Mouse (Mus musculus) layer of hippocampus, adult 9-11 months (tissue): ENCODE measurements around the gene Stradb.
"Not testable (repeated sequence)": the region's sequence is repeated elsewhere in the genome, so short reads cannot be mapped to it uniquely, and the experiment has no call there.

Experiments
- DNase-seq: peaks from one replicate; pipeline ENCODE4 v3.0.0; 2022

Stradb gene

GRCm38 (mm10) chr1:58973366-58974221 lies at the start of gene Stradb, which contains the start of gene Trak2:
Stradb (plus strand) TSS chr1:58973522.
Trak2 (minus strand) TSS chr1:58973430.
- peak; percentile 97 for DNase-seq

- DNase-seq: no peak
Observed at GRCm38 (mm10) chr1:58926664-58927063, 46.7 kb upstream of the Stradb start.

GRCm38 (mm10) chr1:58936746-58937605 lies 36.3 kb upstream of the Stradb start:
- DNase-seq: no peak

- no peak for DNase-seq
Observed at GRCm38 (mm10) chr1:58937606-58938099, 35.7 kb upstream of the Stradb start.

- DNase-seq: no peak
Observed at GRCm38 (mm10) chr1:58945523-58945922, 27.8 kb upstream of the Stradb start.

GRCm38 (mm10) chr1:58945960-58946670 lies 27.2 kb upstream of the Stradb start:
- DNase-seq: no peak

- DNase-seq: no peak
Observed at GRCm38 (mm10) chr1:58946718-58947117, 26.6 kb upstream of the Stradb start.

- DNase-seq: no peak
Observed at GRCm38 (mm10) chr1:58949561-58950106, 23.7 kb upstream of the Stradb start.

- no peak for DNase-seq
Observed at GRCm38 (mm10) chr1:58950899-58951648, 22.2 kb upstream of the Stradb start.

GRCm38 (mm10) chr1:58951841-58952240 lies 21.5 kb upstream of the Stradb start:
- DNase-seq: no peak

GRCm38 (mm10) chr1:58952526-58952925 lies 20.8 kb upstream of the Stradb start:
- DNase-seq: no peak

GRCm38 (mm10) chr1:58952997-58953396 lies 20.3 kb upstream of the Stradb start:
- DNase-seq: no peak

GRCm38 (mm10) chr1:58953686-58954434 lies 19.5 kb upstream of the Stradb start:
- DNase-seq: no peak

GRCm38 (mm10) chr1:58954578-58955410 lies 18.5 kb upstream of the Stradb start:
- DNase-seq: no peak

GRCm38 (mm10) chr1:58955716-58956115 lies 17.6 kb upstream of the Stradb start:
- DNase-seq: no peak

GRCm38 (mm10) chr1:58956229-58956628 lies 17.1 kb upstream of the Stradb start:
- DNase-seq: no peak

- DNase-seq: no peak
Observed at GRCm38 (mm10) chr1:58957931-58958330, 15.4 kb upstream of the Stradb start.

- not testable (repeated sequence) for DNase-seq
Observed at GRCm38 (mm10) chr1:58958789-58959526, 14.4 kb upstream of the Stradb start.

- DNase-seq: no peak
Observed at GRCm38 (mm10) chr1:58959682-58960081, 13.6 kb upstream of the Stradb start.
